Mouse (Mus musculus) cortical plate, adult 2 months (tissue): ENCODE results near the gene Dock2. TPM values are rescaled to one million over a fixed set of nuclear protein-coding genes. Genes with fewer than 3 reads are reported as not detected.

Source experiments
- H3K27ac ChIP-seq: fragments of 200-500 bp; 2 replicates; pipeline ENCODE4 v1.5.1; 2012; ENCODE audit warnings: low read length, control low read depth, inconsistent platforms; ENCODE audit not compliant: insufficient read depth
- H3K4me1 ChIP-seq: fragments of 200-500 bp; 2 replicates; pipeline ENCODE4 v1.6.1; 2011; ENCODE audit warnings: low read length; ENCODE audit not compliant: control insufficient read depth, insufficient read depth
- H3K4me3 ChIP-seq: fragments of 200-500 bp; 2 replicates; pipeline ENCODE4 v1.5.1; 2011; ENCODE audit warnings: mild to moderate bottlenecking, low read length, control low read depth; ENCODE audit not compliant: insufficient read depth
- CTCF ChIP-seq: fragments of 200-500 bp; IDR thresholded peaks from 2 replicates; pipeline ENCODE4 v1.5.1; 2011; ENCODE audit warnings: mild to moderate bottlenecking, control low read depth, low read length; ENCODE audit not compliant: insufficient read depth; ENCODE audit errors: extremely low read depth
- POLR2A ChIP-seq: fragments of 200-500 bp; IDR thresholded peaks from 2 replicates; pipeline ENCODE4 v1.6.1; 2011; ENCODE audit warnings: mild to moderate bottlenecking, low read length, control low read depth; ENCODE audit not compliant: insufficient read depth; ENCODE audit errors: extremely low read depth
- polyA plus RNA-seq: library from polyadenylated mRNA; depleted of rRNA; stranded (reverse); fragments of >200 nt; gene quantifications from 2 replicates; pipeline ENCODE4 v1.2.3, GENCODE M21; 2012

The Dock2 gene
- polyA plus RNA-seq, 1 experiment, result 1.7 TPM

DNA sequence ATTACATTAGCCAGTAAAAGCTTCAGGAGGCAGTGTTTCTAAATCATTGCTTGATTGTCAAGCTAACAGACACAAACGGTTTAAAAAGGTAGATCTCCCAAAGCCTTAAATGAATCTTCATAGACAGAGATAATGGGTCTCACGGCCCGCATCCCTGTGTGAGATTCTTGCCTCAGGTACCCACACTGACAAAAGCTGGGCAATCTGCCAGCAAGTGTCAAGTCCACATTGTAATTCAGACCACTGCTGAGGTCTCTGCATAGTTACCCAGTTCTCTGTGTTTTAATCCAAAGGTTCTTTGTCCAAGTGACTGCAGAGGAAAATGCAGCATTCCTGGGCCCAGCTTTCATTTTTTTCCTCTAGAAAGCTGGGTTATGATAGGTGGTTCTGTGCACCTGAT, 315.1 kb downstream of the Dock2 start:
- Histone ChIP-seq H3K4me1 (no peaks in the 10 kb centered on the region), H3K27ac (no peak overlapping the region), H3K4me3 (no peak overlapping the region)
- no peak for TF ChIP-seq CTCF

- no peak for TF ChIP-seq CTCF
- TF ChIP-seq POLR2A, result no peak
- H3K4me3 ChIP-seq, result no peak overlapping the region
- no peak overlapping the region for H3K27ac ChIP-seq
- H3K4me1 ChIP-seq, result no peaks in the 10 kb centered on the region
Observed at GRCm38 (mm10) chr11:34467056-34467455, 316.6 kb downstream of the Dock2 start.

DNA sequence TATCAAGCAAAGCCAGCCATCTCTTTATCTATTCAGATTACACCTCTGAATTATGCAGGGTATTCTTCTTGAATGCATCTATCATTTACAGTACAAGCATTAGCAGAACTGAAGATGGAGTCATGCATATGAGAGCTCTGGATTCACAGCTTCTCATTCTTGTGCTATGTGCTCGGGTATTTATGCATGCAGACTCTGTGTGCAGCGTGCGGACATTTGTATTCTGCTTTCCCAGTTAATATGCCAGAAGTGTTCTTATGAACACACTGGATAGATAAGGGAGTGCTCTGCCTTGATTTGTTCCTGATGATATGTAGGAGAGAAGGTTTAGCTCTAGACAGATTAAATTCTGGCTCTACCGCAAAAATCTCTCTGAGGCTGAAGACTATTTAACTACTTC, 333.7 kb downstream of the Dock2 start:
- Histone ChIP-seq H3K4me1 (no peaks in the 10 kb centered on the region), H3K27ac (no peak overlapping the region), H3K4me3 (no peak overlapping the region)
- TF ChIP-seq POLR2A, result no peak
- TF ChIP-seq CTCF, result no peak

GRCm38 (mm10) chr11:34447891-34448290, 335.8 kb downstream of the Dock2 start:
- TF ChIP-seq CTCF (no peak), POLR2A (no peak)
- Histone ChIP-seq H3K4me1 (no peaks in the 10 kb centered on the region), H3K4me3 (no peak overlapping the region), H3K27ac (no peak overlapping the region)

- Histone ChIP-seq H3K4me1 (no peaks in the 10 kb centered on the region), H3K4me3 (no peak overlapping the region), H3K27ac (no peak overlapping the region)
- TF ChIP-seq POLR2A (no peak), CTCF (no peak)
Observed at GRCm38 (mm10) chr11:34438429-34438828, 345.3 kb downstream of the Dock2 start.

GRCm38 (mm10) chr11:34437446-34437845, 346.2 kb downstream of the Dock2 start:
- Histone ChIP-seq H3K4me1 (no peaks in the 10 kb centered on the region), H3K27ac (no peak overlapping the region), H3K4me3 (no peak overlapping the region)
- TF ChIP-seq CTCF, result no peak
- no peak for TF ChIP-seq POLR2A

DNA sequence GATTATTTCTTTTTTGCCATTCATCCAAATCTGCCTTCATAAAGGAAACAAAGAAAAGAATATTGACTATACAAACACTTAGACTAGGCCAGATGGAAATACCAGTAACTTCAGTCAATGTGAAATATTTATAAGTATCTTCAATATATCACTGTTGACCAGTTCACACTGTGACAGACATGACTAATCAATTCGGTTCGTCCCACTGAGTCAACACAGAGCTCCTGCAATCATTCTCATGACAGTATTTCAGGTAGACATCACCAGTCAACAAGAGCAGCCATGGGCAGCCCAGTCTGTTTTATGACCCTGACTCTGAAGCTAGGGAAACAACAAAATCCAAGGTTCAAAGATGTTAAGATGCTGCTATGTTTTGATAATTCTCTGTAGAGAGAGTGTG, 351.7 kb downstream of the Dock2 start:
- H3K27ac ChIP-seq, result no peak overlapping the region
- no peak for TF ChIP-seq POLR2A
- TF ChIP-seq CTCF, result no peak
- no peak overlapping the region for H3K4me3 ChIP-seq
- no peaks in the 10 kb centered on the region for H3K4me1 ChIP-seq

- H3K4me1 ChIP-seq, result no peaks in the 10 kb centered on the region
- H3K27ac ChIP-seq, result no peak overlapping the region
- TF ChIP-seq CTCF (no peak), POLR2A (no peak)
- no peak overlapping the region for H3K4me3 ChIP-seq
Observed at GRCm38 (mm10) chr11:34431371-34431770, 352.3 kb downstream of the Dock2 start.

DNA sequence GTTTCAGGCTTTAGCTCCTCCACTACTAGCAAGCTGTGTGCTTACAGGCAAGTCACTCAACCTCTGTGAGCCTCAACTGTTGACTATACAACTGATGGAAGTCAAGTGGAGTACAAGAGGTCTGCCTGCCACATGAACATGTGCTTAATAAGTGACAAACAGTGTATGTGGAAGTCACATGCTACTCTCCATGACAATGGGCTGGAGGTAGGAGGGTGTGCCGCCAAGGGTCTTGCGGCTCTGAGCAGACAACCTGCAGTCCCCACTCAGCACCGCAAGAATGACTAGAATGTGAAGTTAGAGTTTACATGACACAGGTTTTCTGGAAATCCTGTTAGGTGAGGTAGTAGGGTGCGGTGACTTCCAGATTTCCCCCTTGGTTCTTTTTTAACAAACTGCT, 352.8 kb downstream of the Dock2 start:
- Histone ChIP-seq H3K27ac (no peak overlapping the region), H3K4me1 (no peaks in the 10 kb centered on the region), H3K4me3 (no peak overlapping the region)
- TF ChIP-seq CTCF, result no peak
- TF ChIP-seq POLR2A, result no peak

GRCm38 (mm10) chr11:34427212-34427611, 356.5 kb downstream of the Dock2 start:
- TF ChIP-seq CTCF, result no peak
- no peak for TF ChIP-seq POLR2A
- no peak overlapping the region for H3K4me3 ChIP-seq
- H3K4me1 ChIP-seq, result no peaks in the 10 kb centered on the region
- H3K27ac ChIP-seq, result no peak overlapping the region

DNA sequence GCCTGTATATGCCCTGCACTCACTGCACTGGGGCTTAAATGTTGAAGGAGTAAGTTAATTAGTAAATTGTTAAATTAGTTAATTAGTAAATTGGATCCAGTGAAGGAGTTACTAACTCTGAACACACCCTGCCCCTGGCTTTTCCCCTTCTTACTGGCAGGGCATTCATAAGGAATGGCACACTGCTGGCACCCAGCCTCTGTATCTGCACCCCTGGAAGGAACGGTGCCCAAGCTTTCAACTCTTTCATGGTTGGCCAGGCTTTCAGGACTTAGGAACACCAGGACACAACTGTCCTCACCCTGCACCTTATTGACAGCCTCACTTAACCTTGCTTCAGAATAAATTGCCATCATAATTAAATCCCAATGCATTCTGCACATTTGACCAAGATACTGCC, 359.1 kb downstream of the Dock2 start:
- Histone ChIP-seq H3K4me3 (no peak overlapping the region), H3K4me1 (peaks cover 4% of the 10 kb centered on the region), H3K27ac (no peak overlapping the region)
- TF ChIP-seq CTCF (no peak), POLR2A (no peak)
